Mouse (Mus musculus): ENCODE results near the gene Fam98a. TPM values are rescaled to one million over a fixed set of nuclear protein-coding genes. Genes with fewer than 3 reads are reported as not detected.
A peak's percentile ranks its signal among the peaks of the same experiment; 100 is the strongest.

Fam98a gene
- 9.2 TPM in 2 replicates for polyA plus RNA-seq (2014; fragmentation: Nextera tagmentation; extraction: Ambion mirVana)

DNA sequence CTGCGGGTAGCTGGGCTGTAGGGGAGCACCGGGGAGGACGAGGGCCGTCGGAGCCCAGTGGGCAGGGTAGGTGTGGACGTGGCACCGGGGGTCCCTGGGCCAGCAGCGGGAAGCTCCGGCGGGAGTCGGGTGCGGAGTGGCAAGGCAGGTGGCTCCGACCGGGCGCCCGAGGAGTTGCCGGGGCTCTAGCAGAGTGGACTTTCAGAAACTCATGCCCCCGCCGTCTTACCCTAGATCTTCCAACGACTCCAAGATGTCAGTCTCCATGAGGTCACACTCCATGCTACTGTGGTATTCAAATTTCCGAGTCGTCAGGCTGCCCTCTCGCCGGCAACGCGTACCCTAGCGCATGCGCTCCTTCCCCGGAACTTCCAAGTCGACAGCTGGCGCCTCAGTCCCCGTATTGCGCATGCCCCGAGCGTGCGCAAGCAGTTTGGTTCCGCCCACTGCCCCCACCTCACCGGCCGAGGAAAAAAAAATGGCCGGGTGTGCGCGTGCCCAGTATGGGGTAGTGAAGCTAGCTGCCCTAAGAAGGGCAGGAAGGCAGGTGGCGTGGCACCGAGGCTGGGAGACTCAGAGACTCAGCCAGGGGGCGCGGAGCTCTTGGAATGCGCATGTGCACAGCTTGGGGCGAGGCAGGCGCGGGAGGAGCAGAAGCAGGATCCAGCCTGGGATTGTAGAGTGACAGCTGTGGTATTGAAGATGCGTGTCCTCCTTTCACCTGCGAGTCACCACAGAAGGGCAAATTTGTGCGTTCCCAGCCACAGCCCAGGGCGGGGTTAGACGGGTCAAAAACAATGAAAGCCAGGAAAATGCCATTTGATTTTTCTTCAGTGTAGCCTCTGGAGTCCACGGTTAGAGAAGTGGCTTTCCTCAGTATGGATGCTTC lies at the start of gene Fam98a:
Fam98a (minus strand) TSS at position 435 of the 889 bp plus-strand sequence.
- WGBS (ENCODE audit: insufficient replicate concordance): 1% methylated on average over 56 of the region's 56 CpGs
- peak within 1 kb of the TSS; percentile 50 for H3K27ac ChIP-seq (ENCODE audit: low read depth, low read length)
- peak; percentile 99 for ATAC-seq (replicated peaks; ENCODE audit: insufficient number of reproducible peaks, low FRiP score, low TSS enrichment)

GRCm38 (mm10) chr17:75598652-75599051 lies 46.9 kb upstream of the Fam98a start:
- Histone ChIP-seq H3K27me3 (ENCODE audit: control insufficient read depth, insufficient read depth, low read length) (no peaks in the 10 kb centered on the region), H3K4me2 (no peak overlapping the region), H3K4me3 (ENCODE audit: low read depth, low read length) (no peak overlapping the region), H3K4me1 (ENCODE audit: control insufficient read depth, insufficient read depth, low read length) (no peaks in the 10 kb centered on the region), H3K27ac (ENCODE audit: low read depth, low read length) (no peak overlapping the region), H3K9ac (ENCODE audit: low read depth, low read length) (no peak overlapping the region), H3K9me3 (replicated peaks; ENCODE audit: control insufficient read depth, low read length) (no peaks in the 10 kb centered on the region), H3K36me3 (ENCODE audit: control insufficient read depth, insufficient read depth, low read length) (no peaks in the 10 kb centered on the region)
- no peak for ATAC-seq (replicated peaks; ENCODE audit: insufficient number of reproducible peaks, low FRiP score, low TSS enrichment)
- 70% methylated on average over 3 of the region's 3 CpGs for WGBS (ENCODE audit: insufficient replicate concordance)

More for the DNA sequence above, at the start of gene Fam98a:
- Histone ChIP-seq H3K4me1 (ENCODE audit: control insufficient read depth, insufficient read depth, low read length) (peaks cover 5% of the 10 kb centered on the region; the same call in 1 of the 2 replicates), H3K9ac (ENCODE audit: low read depth, low read length) (peak within 1 kb of the TSS; percentile 89), H3K4me2 (peak within 1 kb of the TSS; percentile 89), H3K27me3 (ENCODE audit: control insufficient read depth, insufficient read depth, low read length) (no peaks in the 10 kb centered on the region), H3K36me3 (ENCODE audit: control insufficient read depth, insufficient read depth, low read length) (peaks cover 8% of the 10 kb centered on the region; the same call in 1 of the 2 replicates), H3K4me3 (ENCODE audit: low read depth, low read length) (peak within 1 kb of the TSS; percentile 91), H3K9me3 (replicated peaks; ENCODE audit: control insufficient read depth, low read length) (no peaks in the 10 kb centered on the region)

DNA sequence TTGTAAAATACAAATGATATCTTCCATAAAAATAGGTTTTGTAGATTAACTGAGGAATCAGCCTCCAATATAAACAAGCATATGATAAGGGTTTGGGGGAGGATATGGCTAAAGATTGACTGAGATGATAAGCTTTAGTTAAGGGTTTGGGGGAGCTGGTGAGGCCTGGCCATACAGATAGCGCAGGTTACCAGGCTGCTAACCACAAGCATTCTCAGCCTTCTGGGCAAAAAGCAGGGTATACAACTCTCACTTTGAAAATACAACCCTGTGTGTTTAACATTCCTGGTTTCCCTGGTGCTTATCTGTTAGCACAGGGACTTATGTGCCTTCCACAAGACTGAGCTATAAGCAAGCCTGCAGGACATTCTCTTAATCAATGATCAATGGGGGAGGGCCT lies 31.0 kb upstream of the Fam98a start:
- Histone ChIP-seq H3K27me3 (ENCODE audit: control insufficient read depth, insufficient read depth, low read length) (no peaks in the 10 kb centered on the region), H3K27ac (ENCODE audit: low read depth, low read length) (no peak overlapping the region), H3K9me3 (replicated peaks; ENCODE audit: control insufficient read depth, low read length) (no peaks in the 10 kb centered on the region), H3K36me3 (ENCODE audit: control insufficient read depth, insufficient read depth, low read length) (no peaks in the 10 kb centered on the region), H3K9ac (ENCODE audit: low read depth, low read length) (no peak overlapping the region), H3K4me2 (no peak overlapping the region), H3K4me3 (ENCODE audit: low read depth, low read length) (no peak overlapping the region), H3K4me1 (ENCODE audit: control insufficient read depth, insufficient read depth, low read length) (no peaks in the 10 kb centered on the region)
- WGBS (ENCODE audit: insufficient replicate concordance): 79% methylated on average over 1 of the region's 1 CpGs
- no peak for ATAC-seq (replicated peaks; ENCODE audit: insufficient number of reproducible peaks, low FRiP score, low TSS enrichment)

- H3K9ac ChIP-seq (ENCODE audit: low read depth, low read length): no peak overlapping the region
- no peak overlapping the region for H3K27ac ChIP-seq (ENCODE audit: low read depth, low read length)
- 45% methylated on average over 7 of the region's 7 CpGs for WGBS (ENCODE audit: insufficient replicate concordance)
- H3K4me1 ChIP-seq (ENCODE audit: control insufficient read depth, insufficient read depth, low read length): no peaks in the 10 kb centered on the region
- ATAC-seq (replicated peaks; ENCODE audit: insufficient number of reproducible peaks, low FRiP score, low TSS enrichment): no peak
- H3K27me3 ChIP-seq (ENCODE audit: control insufficient read depth, insufficient read depth, low read length): no peaks in the 10 kb centered on the region
- H3K4me2 ChIP-seq: no peak overlapping the region
- H3K9me3 ChIP-seq (replicated peaks; ENCODE audit: control insufficient read depth, low read length): no peaks in the 10 kb centered on the region
- H3K36me3 ChIP-seq (ENCODE audit: control insufficient read depth, insufficient read depth, low read length): no peaks in the 10 kb centered on the region
- no peak overlapping the region for H3K4me3 ChIP-seq (ENCODE audit: low read depth, low read length)
Measured at GRCm38 (mm10) chr17:75575608-75576007, 23.9 kb upstream of the Fam98a start.

- Histone ChIP-seq H3K9me3 (replicated peaks; ENCODE audit: control insufficient read depth, low read length) (peaks cover 5% of the 10 kb centered on the region; the same call in 1 of the 2 replicates), H3K4me2 (no peak overlapping the region), H3K27me3 (ENCODE audit: control insufficient read depth, insufficient read depth, low read length) (no peaks in the 10 kb centered on the region), H3K4me1 (ENCODE audit: control insufficient read depth, insufficient read depth, low read length) (no peaks in the 10 kb centered on the region), H3K27ac (ENCODE audit: low read depth, low read length) (no peak overlapping the region), H3K4me3 (ENCODE audit: low read depth, low read length) (no peak overlapping the region), H3K9ac (ENCODE audit: low read depth, low read length) (no peak overlapping the region), H3K36me3 (ENCODE audit: control insufficient read depth, insufficient read depth, low read length) (no peaks in the 10 kb centered on the region)
- no peak for ATAC-seq (replicated peaks; ENCODE audit: insufficient number of reproducible peaks, low FRiP score, low TSS enrichment)
- 87% methylated on average over 2 of the region's 2 CpGs for WGBS (ENCODE audit: insufficient replicate concordance)
Measured at GRCm38 (mm10) chr17:75558041-75558440, 6.3 kb upstream of the Fam98a start.

DNA sequence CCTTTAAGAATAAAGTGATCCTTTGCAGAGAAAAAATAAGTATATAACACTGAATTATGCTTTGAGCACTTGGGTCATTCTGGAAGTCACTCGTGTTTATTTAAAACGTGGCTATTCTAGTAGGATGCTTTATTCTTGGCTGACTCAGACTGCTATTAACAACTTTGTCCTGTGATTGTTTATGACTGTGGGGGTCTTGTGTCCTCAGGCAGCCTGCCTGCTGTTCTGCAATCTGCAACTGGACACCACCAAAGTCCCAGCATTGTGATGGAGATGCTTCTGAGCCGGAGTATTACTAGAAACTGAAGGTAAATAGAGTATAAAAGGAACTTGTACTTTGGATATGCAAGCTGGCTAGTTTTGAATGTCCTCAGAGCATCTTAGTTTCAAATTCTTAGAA lies 5.3 kb upstream of the Fam98a start:
- Histone ChIP-seq H3K4me2 (no peak overlapping the region), H3K36me3 (ENCODE audit: control insufficient read depth, insufficient read depth, low read length) (no peaks in the 10 kb centered on the region), H3K4me1 (ENCODE audit: control insufficient read depth, insufficient read depth, low read length) (no peaks in the 10 kb centered on the region), H3K9me3 (replicated peaks; ENCODE audit: control insufficient read depth, low read length) (peaks cover 4% of the 10 kb centered on the region; the same call in 1 of the 2 replicates), H3K27me3 (ENCODE audit: control insufficient read depth, insufficient read depth, low read length) (no peaks in the 10 kb centered on the region), H3K9ac (ENCODE audit: low read depth, low read length) (no peak overlapping the region), H3K4me3 (ENCODE audit: low read depth, low read length) (no peak overlapping the region), H3K27ac (ENCODE audit: low read depth, low read length) (no peak overlapping the region)
- ATAC-seq (replicated peaks; ENCODE audit: insufficient number of reproducible peaks, low FRiP score, low TSS enrichment): no peak
- WGBS (ENCODE audit: insufficient replicate concordance): 67% methylated on average over 3 of the region's 3 CpGs

DNA sequence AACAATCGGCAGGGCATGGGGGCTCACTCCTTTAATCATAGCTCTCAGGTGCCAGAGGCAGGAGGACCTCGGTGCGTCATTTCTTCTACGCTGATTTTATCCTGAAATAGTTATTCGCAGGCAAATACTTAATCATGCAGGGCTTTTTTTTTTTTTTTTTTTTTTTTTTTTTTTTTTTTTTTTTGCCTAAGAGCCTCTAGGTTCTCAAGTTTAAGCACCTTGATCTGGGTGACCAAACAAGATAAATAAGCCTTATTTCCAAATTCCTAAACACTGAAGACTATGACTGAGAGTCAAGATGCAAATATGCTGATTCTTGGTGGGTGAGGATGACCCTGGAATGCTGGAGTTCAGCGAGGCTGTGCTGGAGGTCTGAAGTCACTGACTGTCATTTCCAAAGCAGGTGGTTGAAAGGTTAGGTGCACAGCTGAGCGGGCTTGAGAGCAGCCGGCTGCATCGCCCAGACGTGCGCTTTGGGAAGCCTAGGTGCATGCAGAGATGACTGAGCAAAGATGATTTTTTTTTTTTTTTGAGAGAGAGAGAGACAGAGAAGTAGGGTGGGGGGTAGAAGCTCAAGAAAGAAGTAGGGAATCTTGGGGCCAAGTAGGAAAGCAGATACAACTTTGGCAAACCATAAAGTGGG lies 854 bp downstream of the Fam98a start:
- H3K9me3 ChIP-seq (replicated peaks; ENCODE audit: control insufficient read depth, low read length): no peaks in the 10 kb centered on the region
- peak overlapping the region; percentile 89 for H3K9ac ChIP-seq (ENCODE audit: low read depth, low read length)
- peaks cover 11% of the 10 kb centered on the region for H3K36me3 ChIP-seq (ENCODE audit: control insufficient read depth, insufficient read depth, low read length)
- 40% methylated on average over 11 of the region's 11 CpGs for WGBS (ENCODE audit: insufficient replicate concordance)
- ATAC-seq (replicated peaks; ENCODE audit: insufficient number of reproducible peaks, low FRiP score, low TSS enrichment): peak; percentile 11; the same call in 1 of the 2 replicates
- no peak overlapping the region; the same call in 1 of the 2 replicates for H3K27ac ChIP-seq (ENCODE audit: low read depth, low read length)
- H3K4me2 ChIP-seq: peak overlapping the region; percentile 89
- H3K4me3 ChIP-seq (ENCODE audit: low read depth, low read length): peak overlapping the region; percentile 91
- H3K4me1 ChIP-seq (ENCODE audit: control insufficient read depth, insufficient read depth, low read length): peaks cover 5% of the 10 kb centered on the region; the same call in 1 of the 2 replicates
- no peaks in the 10 kb centered on the region for H3K27me3 ChIP-seq (ENCODE audit: control insufficient read depth, insufficient read depth, low read length)

DNA sequence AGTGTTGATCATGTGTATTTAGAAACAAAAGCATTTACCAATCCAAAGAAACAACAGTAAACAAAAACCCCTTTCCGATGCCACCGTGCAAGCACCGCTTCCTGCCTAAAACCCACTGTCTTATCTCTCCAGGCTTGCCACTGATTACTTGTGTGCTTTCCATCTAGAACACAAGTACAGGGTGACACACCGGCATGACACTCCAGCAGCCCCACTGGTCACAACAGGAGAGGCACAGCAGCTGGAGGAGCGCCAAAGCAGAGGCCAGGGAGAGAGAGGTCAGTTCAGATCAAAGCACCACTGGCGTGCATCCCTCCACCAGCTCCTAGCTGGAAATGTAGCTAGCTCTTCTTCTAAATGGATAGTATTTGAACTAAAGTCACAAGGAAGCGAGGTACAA lies 7.5 kb downstream of the Fam98a start:
- WGBS (ENCODE audit: insufficient replicate concordance): 31% methylated on average over 7 of the region's 7 CpGs
- H3K4me1 ChIP-seq (ENCODE audit: control insufficient read depth, insufficient read depth, low read length): peaks cover 11% of the 10 kb centered on the region
- no peak for ATAC-seq (replicated peaks; ENCODE audit: insufficient number of reproducible peaks, low FRiP score, low TSS enrichment)
- H3K4me2 ChIP-seq: no peak overlapping the region; the same call in 1 of the 2 replicates
- no peaks in the 10 kb centered on the region for H3K27me3 ChIP-seq (ENCODE audit: control insufficient read depth, insufficient read depth, low read length)
- H3K27ac ChIP-seq (ENCODE audit: low read depth, low read length): 0 out of 2 replicates have a peak overlapping the region, but pooled peaks have one; percentile 35
- H3K36me3 ChIP-seq (ENCODE audit: control insufficient read depth, insufficient read depth, low read length): peaks cover 16% of the 10 kb centered on the region
- no peak overlapping the region for H3K9ac ChIP-seq (ENCODE audit: low read depth, low read length)
- no peaks in the 10 kb centered on the region for H3K9me3 ChIP-seq (replicated peaks; ENCODE audit: control insufficient read depth, low read length)
- H3K4me3 ChIP-seq (ENCODE audit: low read depth, low read length): no peak overlapping the region

Data from heart, embryonic 11.5 days (tissue).